Mouse (Mus musculus) liver, adult 2 months (tissue): Measurements from ENCODE around the gene Rab31.
"Not testable (repeated sequence)": the region's sequence is repeated elsewhere in the genome, so short reads cannot be mapped to it uniquely, and the experiment has no call there.

Experiments used
- CTCF ChIP-seq: fragments of 200-500 bp; IDR thresholded peaks from 2 replicates; pipeline ENCODE4 v1.5.1; 2011; ENCODE audit warnings: low read depth, low read length, control low read depth
- POLR2A ChIP-seq: fragments of 200-500 bp; IDR thresholded peaks from 2 replicates; pipeline ENCODE4 v1.6.1; 2011; ENCODE audit warnings: low read length, control low read depth; ENCODE audit not compliant: insufficient read depth; ENCODE audit errors: extremely low read depth

DNA sequence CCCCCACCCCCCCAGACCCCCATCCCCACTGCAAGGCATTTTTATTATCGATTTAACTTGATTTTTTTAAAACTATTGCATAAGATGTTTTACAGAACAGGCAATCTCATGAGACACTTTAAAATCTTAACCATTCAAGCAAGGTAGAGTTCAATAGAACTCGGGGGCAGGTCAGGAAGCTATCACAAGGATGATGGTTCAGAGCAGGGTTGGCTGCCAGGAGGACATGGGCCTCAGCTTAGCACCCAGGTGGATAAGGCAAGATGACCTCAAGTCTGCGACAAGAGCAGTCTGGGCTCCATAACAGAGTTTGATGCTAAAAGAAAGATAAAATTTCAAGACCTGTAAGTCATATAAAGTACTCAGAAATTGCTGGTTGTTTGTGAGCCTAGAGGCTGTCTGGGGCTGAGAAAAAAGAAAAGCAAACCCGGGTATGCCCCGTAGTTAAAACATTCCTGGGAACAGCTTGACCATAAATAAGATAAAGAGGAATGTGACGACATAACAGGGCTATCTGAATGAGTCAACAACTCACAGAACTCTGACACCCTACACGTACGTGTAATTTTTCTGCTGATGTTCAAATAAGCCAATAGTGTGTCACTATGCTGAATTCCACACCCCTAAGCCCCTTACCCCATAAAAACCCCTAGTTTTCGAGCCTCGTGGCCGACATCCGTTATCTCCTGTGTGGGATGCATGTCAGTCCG is 143.6 kb downstream of the Rab31 start:
- not testable (repeated sequence) for TF ChIP-seq CTCF, POLR2A
